Mouse (Mus musculus): Measurements from ENCODE around the gene Hmcn2. TPM values are rescaled to one million over a fixed set of nuclear protein-coding genes. Genes with fewer than 3 reads are reported as not detected.

The Hmcn2 gene
- polyA plus RNA-seq (2014; fragmentation: Nextera tagmentation; extraction: Ambion mirVana) = 0.17 and 0.50 TPM in 2 replicates

DNA sequence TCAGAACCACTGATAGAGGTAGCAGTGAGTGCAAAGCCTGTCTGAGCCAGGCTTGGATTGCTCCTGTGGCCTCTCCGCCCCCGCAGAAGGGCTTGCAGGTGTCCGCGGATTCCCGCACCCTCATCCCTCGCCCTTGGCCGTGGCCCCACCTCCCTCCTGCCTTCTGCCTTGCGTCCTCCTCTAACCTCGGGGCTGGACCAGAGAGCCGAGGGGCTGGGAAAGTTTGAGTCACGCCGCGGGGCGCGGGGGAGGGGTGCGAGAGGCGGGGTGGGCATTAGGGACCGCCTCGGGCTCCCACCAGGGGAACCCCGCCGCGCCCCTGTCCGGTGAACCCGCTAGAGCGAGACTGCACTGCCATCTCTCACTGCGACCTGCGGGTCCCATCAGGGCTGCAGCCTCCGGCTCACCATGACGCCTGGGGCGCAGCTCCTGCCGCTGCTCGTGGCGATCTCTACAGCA, at the start of gene Hmcn2:
TSS of gene Hmcn2 (plus strand) at position 409 of the 459 bp plus-strand sequence.
- Histone ChIP-seq H3K4me3 (ENCODE audit: low read depth, low read length) (peak within 1 kb of the TSS; percentile 12; the same call in 1 of the 2 replicates), H3K4me2 (ENCODE audit: low read depth, low read length) (peak within 1 kb of the TSS; percentile 34; the same call in 1 of the 2 replicates), H3K9me3 (ENCODE audit: control insufficient read depth, low read length) (no peaks in the 10 kb centered on the region), H3K9ac (replicated peaks; ENCODE audit: low read depth, low read length) (no peak within 1 kb of the TSS), H3K4me1 (ENCODE audit: control insufficient read depth, insufficient read depth, low read length) (peaks cover 2% of the 10 kb centered on the region; the same call in 1 of the 2 replicates), H3K36me3 (ENCODE audit: control insufficient read depth, insufficient read depth, low read length) (no peaks in the 10 kb centered on the region), H3K27ac (ENCODE audit: low read depth, low read length) (no peak within 1 kb of the TSS), H3K27me3 (ENCODE audit: control insufficient read depth, insufficient read depth, low read length) (peaks cover 31% of the 10 kb centered on the region)
- 1% methylated on average over 31 of the region's 33 CpGs for WGBS
- ATAC-seq (ENCODE audit: low read depth) = no peak

DNA sequence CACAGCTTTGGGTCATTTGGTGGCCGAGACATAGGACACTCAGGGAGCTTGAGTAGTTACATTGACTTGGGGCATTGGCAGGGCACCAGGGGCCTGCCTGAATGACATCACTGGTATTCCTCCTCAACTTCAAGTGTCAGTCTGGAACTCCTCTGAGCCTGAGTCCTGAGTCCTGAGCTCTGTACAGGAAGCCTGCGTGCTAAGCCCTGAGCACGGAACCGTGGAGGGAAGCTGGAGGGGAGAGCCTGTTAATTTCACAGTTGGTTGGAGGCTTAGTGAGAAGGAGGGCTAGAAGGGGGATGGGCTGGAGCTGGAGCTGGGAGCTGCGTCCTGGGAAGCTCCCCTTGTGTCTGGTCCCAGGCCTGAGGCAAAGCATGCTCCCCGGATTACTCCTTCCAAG, 46.8 kb upstream of the Hmcn2 start:
- H3K4me1 ChIP-seq (ENCODE audit: control insufficient read depth, insufficient read depth, low read length) = peaks cover 49% of the 10 kb centered on the region
- no peaks in the 10 kb centered on the region for H3K9me3 ChIP-seq (ENCODE audit: control insufficient read depth, low read length)
- H3K27ac ChIP-seq (ENCODE audit: low read depth, low read length) = peak overlapping the region; percentile 35; the same call in 1 of the 2 replicates
- 35% methylated on average over 6 of the region's 6 CpGs for WGBS
- H3K4me3 ChIP-seq (ENCODE audit: low read depth, low read length) = no peak overlapping the region
- no peak overlapping the region for H3K9ac ChIP-seq (replicated peaks; ENCODE audit: low read depth, low read length)
- no peak; the same call in 1 of the 2 replicates for ATAC-seq (ENCODE audit: low read depth)
- no peaks in the 10 kb centered on the region; the same call in 1 of the 2 replicates for H3K36me3 ChIP-seq (ENCODE audit: control insufficient read depth, insufficient read depth, low read length)
- no peaks in the 10 kb centered on the region for H3K27me3 ChIP-seq (ENCODE audit: control insufficient read depth, insufficient read depth, low read length)
- H3K4me2 ChIP-seq (ENCODE audit: low read depth, low read length) = no peak overlapping the region

DNA sequence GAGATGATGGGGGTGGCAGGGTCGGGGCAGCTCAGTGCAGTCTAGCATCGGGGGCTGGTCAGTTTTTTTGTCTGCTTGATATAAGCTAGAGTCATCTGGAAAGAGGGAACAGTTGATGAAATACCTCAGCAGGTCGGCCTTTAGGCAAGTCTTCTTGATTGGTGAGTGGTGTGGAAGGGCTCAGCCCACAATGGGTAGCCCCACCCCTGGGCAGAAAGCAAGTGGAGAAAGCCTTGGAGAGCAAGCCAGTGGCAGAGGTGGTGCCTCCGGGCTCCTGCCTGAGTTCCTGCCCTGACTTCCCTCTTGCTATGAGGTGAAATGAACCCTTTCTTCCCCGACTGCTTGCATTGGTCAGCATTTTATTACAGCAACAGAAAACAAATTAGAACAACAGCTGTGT, 45.6 kb upstream of the Hmcn2 start:
- H3K9me3 ChIP-seq (ENCODE audit: control insufficient read depth, low read length) = no peaks in the 10 kb centered on the region

GRCm38 (mm10) chr2:31269188-31269587, 45.0 kb upstream of the Hmcn2 start:
- Histone ChIP-seq H3K4me1 (ENCODE audit: control insufficient read depth, insufficient read depth, low read length) (peaks cover 33% of the 10 kb centered on the region), H3K4me2 (ENCODE audit: low read depth, low read length) (no peak overlapping the region), H3K9ac (replicated peaks; ENCODE audit: low read depth, low read length) (no peak overlapping the region), H3K9me3 (ENCODE audit: control insufficient read depth, low read length) (no peaks in the 10 kb centered on the region), H3K27ac (ENCODE audit: low read depth, low read length) (no peak overlapping the region), H3K36me3 (ENCODE audit: control insufficient read depth, insufficient read depth, low read length) (no peaks in the 10 kb centered on the region; the same call in 1 of the 2 replicates), H3K4me3 (ENCODE audit: low read depth, low read length) (no peak overlapping the region), H3K27me3 (ENCODE audit: control insufficient read depth, insufficient read depth, low read length) (no peaks in the 10 kb centered on the region)
- 90% methylated on average over 6 of the region's 6 CpGs for WGBS
- no peak for ATAC-seq (ENCODE audit: low read depth)

More for the DNA sequence above, 45.6 kb upstream of the Hmcn2 start:
- Histone ChIP-seq H3K4me2 (ENCODE audit: low read depth, low read length) (no peak overlapping the region), H3K4me3 (ENCODE audit: low read depth, low read length) (no peak overlapping the region), H3K27ac (ENCODE audit: low read depth, low read length) (no peak overlapping the region), H3K9ac (replicated peaks; ENCODE audit: low read depth, low read length) (no peak overlapping the region), H3K4me1 (ENCODE audit: control insufficient read depth, insufficient read depth, low read length) (peaks cover 39% of the 10 kb centered on the region), H3K27me3 (ENCODE audit: control insufficient read depth, insufficient read depth, low read length) (no peaks in the 10 kb centered on the region), H3K36me3 (ENCODE audit: control insufficient read depth, insufficient read depth, low read length) (no peaks in the 10 kb centered on the region; the same call in 1 of the 2 replicates)
- ATAC-seq (ENCODE audit: low read depth) = no peak
- 49% methylated on average over 5 of the region's 5 CpGs for WGBS

GRCm38 (mm10) chr2:31269847-31270246, 44.4 kb upstream of the Hmcn2 start:
- H3K9me3 ChIP-seq (ENCODE audit: control insufficient read depth, low read length) = no peaks in the 10 kb centered on the region
- peaks cover 26% of the 10 kb centered on the region for H3K4me1 ChIP-seq (ENCODE audit: control insufficient read depth, insufficient read depth, low read length)
- no peak overlapping the region for H3K4me2 ChIP-seq (ENCODE audit: low read depth, low read length)
- ATAC-seq (ENCODE audit: low read depth) = no peak
- H3K9ac ChIP-seq (replicated peaks; ENCODE audit: low read depth, low read length) = no peak overlapping the region
- WGBS = 98% methylated on average over 10 of the region's 10 CpGs
- H3K36me3 ChIP-seq (ENCODE audit: control insufficient read depth, insufficient read depth, low read length) = no peaks in the 10 kb centered on the region; the same call in 1 of the 2 replicates
- no peak overlapping the region for H3K4me3 ChIP-seq (ENCODE audit: low read depth, low read length)
- no peaks in the 10 kb centered on the region for H3K27me3 ChIP-seq (ENCODE audit: control insufficient read depth, insufficient read depth, low read length)
- no peak overlapping the region for H3K27ac ChIP-seq (ENCODE audit: low read depth, low read length)

GRCm38 (mm10) chr2:31270470-31270869, 43.7 kb upstream of the Hmcn2 start:
- Histone ChIP-seq H3K4me3 (ENCODE audit: low read depth, low read length) (no peak overlapping the region), H3K27me3 (ENCODE audit: control insufficient read depth, insufficient read depth, low read length) (no peaks in the 10 kb centered on the region), H3K36me3 (ENCODE audit: control insufficient read depth, insufficient read depth, low read length) (no peaks in the 10 kb centered on the region; the same call in 1 of the 2 replicates), H3K4me1 (ENCODE audit: control insufficient read depth, insufficient read depth, low read length) (peaks cover 21% of the 10 kb centered on the region), H3K9me3 (ENCODE audit: control insufficient read depth, low read length) (no peaks in the 10 kb centered on the region), H3K4me2 (ENCODE audit: low read depth, low read length) (no peak overlapping the region), H3K9ac (replicated peaks; ENCODE audit: low read depth, low read length) (no peak overlapping the region), H3K27ac (ENCODE audit: low read depth, low read length) (no peak overlapping the region)
- 93% methylated on average over 8 of the region's 8 CpGs for WGBS
- ATAC-seq (ENCODE audit: low read depth) = no peak

- 92% methylated on average over 1 of the region's 1 CpGs for WGBS
- no peak for ATAC-seq (ENCODE audit: low read depth)
These were observed 43.1 kb upstream of the Hmcn2 start for GRCm38 (mm10) chr2:31271071-31271470.

GRCm38 (mm10) chr2:31274993-31275392, 39.2 kb upstream of the Hmcn2 start:
- Histone ChIP-seq H3K9ac (replicated peaks; ENCODE audit: low read depth, low read length) (no peak overlapping the region), H3K4me1 (ENCODE audit: control insufficient read depth, insufficient read depth, low read length) (no peaks in the 10 kb centered on the region), H3K9me3 (ENCODE audit: control insufficient read depth, low read length) (no peaks in the 10 kb centered on the region), H3K27me3 (ENCODE audit: control insufficient read depth, insufficient read depth, low read length) (no peaks in the 10 kb centered on the region), H3K4me3 (ENCODE audit: low read depth, low read length) (no peak overlapping the region), H3K27ac (ENCODE audit: low read depth, low read length) (no peak overlapping the region), H3K4me2 (ENCODE audit: low read depth, low read length) (no peak overlapping the region), H3K36me3 (ENCODE audit: control insufficient read depth, insufficient read depth, low read length) (no peaks in the 10 kb centered on the region; the same call in 1 of the 2 replicates)
- ATAC-seq (ENCODE audit: low read depth) = no peak
- WGBS = 88% methylated on average over 5 of the region's 6 CpGs

More at GRCm38 (mm10) chr2:31271071-31271470, 43.1 kb upstream of the Hmcn2 start:
- Histone ChIP-seq H3K4me2 (ENCODE audit: low read depth, low read length) (no peak overlapping the region), H3K9ac (replicated peaks; ENCODE audit: low read depth, low read length) (no peak overlapping the region), H3K4me1 (ENCODE audit: control insufficient read depth, insufficient read depth, low read length) (peaks cover 21% of the 10 kb centered on the region), H3K27ac (ENCODE audit: low read depth, low read length) (no peak overlapping the region), H3K9me3 (ENCODE audit: control insufficient read depth, low read length) (no peaks in the 10 kb centered on the region), H3K4me3 (ENCODE audit: low read depth, low read length) (no peak overlapping the region), H3K36me3 (ENCODE audit: control insufficient read depth, insufficient read depth, low read length) (no peaks in the 10 kb centered on the region; the same call in 1 of the 2 replicates), H3K27me3 (ENCODE audit: control insufficient read depth, insufficient read depth, low read length) (no peaks in the 10 kb centered on the region)

DNA sequence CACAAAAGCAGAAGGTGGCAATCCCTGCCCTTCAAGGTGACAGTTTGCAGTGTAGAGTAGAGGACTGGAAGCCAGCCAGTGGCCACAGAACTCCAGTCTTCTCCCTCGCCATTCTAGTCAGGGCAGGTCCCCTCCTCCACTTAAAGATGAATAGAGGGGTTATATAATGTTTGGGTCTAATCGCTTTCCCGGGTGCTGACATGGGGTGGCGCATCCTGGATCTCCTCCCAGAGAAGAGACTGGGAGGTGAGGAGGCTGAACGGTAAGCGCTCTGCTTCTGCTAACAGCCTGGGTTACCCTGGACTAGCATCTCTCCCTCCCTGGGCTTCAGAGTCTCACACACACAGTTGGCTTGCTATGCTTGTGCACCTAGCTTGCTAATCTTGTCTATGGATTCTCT, 36.4 kb upstream of the Hmcn2 start:
- Histone ChIP-seq H3K4me2 (ENCODE audit: low read depth, low read length) (no peak overlapping the region), H3K27me3 (ENCODE audit: control insufficient read depth, insufficient read depth, low read length) (no peaks in the 10 kb centered on the region), H3K27ac (ENCODE audit: low read depth, low read length) (no peak overlapping the region), H3K9ac (replicated peaks; ENCODE audit: low read depth, low read length) (no peak overlapping the region), H3K36me3 (ENCODE audit: control insufficient read depth, insufficient read depth, low read length) (peaks cover 13% of the 10 kb centered on the region), H3K9me3 (ENCODE audit: control insufficient read depth, low read length) (no peaks in the 10 kb centered on the region), H3K4me1 (ENCODE audit: control insufficient read depth, insufficient read depth, low read length) (no peaks in the 10 kb centered on the region), H3K4me3 (ENCODE audit: low read depth, low read length) (no peak overlapping the region)
- no peak for ATAC-seq (ENCODE audit: low read depth)
- 57% methylated on average over 6 of the region's 6 CpGs for WGBS
